Mouse (Mus musculus) activated CD4-positive, CD25-positive, alpha-beta regulatory T cell, adult 4 months (primary cell): Measurements from ENCODE around the gene Fstl4. TPM values are rescaled to one million over a fixed set of nuclear protein-coding genes. Genes with fewer than 3 reads are reported as not detected.
"Not testable (repeated sequence)": the region's sequence is repeated elsewhere in the genome, so short reads cannot be mapped to it uniquely, and the experiment has no call there.

Source experiments
- ATAC-seq: one replicate; pipeline ENCODE4 v1.8.0; 2017
- polyA plus RNA-seq, 2 experiments: library from polyadenylated mRNA; unstranded; fragments of 100-300 nt; shearing (Covaris generic); gene quantifications; one replicate each; pipeline ENCODE4 v1.2.1; 2017

The Fstl4 gene
- polyA plus RNA-seq, 2 experiments from 2014 or later = not detected

- ATAC-seq = no peak
These were observed 375.8 kb downstream of the Fstl4 start for GRCm38 (mm10) chr11:53140196-53140595.

DNA sequence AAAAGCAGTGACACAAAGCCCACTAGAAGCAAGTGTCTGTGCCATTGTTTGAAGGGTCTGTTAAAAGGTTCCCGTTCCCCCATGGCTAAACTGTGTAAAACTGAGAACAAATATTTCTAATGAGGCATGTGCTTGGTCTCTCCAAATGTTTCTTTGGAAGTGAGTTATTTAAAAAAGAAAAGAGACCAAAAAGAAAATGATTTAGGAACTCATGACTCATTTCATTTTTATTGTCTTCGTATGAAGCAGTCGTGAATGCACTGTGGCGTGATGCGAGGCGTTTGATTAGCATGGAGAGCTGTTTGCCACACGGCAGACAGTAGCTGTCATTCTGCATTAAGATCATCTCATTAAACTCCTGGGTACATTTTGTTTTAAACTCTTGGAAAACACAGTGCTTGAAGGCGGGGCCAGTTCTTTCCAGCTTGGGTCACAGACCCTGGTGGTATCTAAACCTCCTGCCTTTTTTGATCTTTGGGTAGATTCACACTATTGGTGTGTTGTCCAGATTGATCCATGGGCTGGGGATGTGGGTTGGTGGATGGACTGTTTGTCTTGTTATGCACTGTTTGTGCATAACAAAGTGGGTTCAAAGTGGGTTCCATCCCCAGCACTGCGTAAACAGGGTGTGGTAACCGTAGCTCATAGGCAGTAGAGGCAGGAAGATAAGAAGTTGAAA lies 376.4 kb downstream of the Fstl4 start:
- no peak for ATAC-seq

DNA sequence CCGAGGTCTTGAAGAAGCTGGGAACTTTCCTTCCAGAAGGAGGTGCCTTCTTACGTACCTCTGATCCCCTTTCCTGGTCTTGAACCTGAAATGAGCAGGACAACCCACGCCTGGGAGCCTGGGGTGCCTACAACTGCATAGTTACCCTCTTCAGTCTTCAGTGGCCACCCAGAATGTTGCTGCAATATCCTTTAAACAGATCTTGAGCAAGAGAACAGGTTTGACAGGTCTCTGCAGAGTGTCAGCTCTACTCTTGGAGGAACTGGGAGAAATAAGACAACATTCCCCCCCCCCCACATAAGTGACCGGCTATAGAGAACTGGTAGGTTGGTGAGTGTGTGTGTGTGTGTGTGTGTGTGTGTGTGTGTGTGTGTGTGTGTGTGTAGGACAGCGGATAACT lies 379.1 kb downstream of the Fstl4 start:
- ATAC-seq = no peak

DNA sequence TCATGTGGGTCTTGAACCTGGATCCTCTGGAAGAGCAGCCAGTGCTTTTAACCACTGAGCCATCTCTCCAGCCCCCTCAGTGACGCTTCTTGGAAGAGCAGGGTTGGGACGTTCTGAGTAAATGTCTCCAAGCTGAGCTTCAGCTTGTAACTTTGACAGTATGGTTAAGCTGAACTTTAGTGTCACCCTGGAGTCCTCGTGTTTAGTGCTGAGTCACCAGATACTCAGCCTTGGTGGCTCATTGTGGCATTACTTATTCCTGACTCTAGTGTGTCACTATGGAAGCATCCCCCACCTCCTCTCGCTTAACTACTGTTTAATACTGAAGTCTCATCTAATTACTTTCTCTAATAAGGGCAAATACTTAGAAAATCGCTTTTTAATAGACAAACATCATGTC lies 380.1 kb downstream of the Fstl4 start:
- no peak for ATAC-seq

DNA sequence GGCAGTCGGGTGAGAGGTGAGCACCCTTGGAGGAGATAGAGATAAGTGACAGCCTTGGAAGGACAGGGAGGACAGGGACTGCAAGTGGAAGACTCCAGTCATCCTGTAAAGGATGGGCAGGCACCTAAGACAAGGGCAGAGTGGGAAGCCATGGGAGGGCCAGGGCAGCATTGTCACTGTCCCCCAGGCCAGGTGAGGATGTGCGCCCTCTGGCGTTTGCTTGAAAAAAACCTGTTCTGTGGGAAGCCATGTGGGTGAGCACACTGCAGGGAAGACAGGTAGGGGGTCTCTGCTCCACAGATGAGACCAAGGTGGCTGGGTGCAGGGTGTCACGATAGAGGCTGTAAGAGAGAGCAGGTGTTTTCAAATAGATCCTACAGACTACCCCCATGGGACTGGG lies 381.9 kb downstream of the Fstl4 start:
- ATAC-seq = no peak

DNA sequence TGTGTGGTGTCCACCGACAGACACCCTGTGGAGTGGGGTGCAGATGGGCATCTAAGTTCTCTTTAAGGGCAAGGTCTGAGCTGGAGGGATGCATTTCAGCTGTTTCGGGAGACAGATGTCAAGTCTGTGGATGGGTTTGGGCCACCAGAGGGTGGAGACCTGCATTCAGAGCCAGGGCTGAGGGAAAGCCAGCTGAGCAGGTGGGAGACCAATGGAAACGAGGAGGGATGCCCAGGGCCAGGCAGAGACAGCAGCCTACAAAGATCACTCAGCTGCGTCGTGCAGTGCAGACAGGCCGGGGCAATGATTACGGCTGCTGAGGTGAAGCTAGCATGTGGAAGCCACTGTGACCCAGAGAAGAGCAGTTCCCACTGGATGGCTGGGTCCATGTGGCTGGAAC lies 392.0 kb downstream of the Fstl4 start:
- no peak for ATAC-seq

DNA sequence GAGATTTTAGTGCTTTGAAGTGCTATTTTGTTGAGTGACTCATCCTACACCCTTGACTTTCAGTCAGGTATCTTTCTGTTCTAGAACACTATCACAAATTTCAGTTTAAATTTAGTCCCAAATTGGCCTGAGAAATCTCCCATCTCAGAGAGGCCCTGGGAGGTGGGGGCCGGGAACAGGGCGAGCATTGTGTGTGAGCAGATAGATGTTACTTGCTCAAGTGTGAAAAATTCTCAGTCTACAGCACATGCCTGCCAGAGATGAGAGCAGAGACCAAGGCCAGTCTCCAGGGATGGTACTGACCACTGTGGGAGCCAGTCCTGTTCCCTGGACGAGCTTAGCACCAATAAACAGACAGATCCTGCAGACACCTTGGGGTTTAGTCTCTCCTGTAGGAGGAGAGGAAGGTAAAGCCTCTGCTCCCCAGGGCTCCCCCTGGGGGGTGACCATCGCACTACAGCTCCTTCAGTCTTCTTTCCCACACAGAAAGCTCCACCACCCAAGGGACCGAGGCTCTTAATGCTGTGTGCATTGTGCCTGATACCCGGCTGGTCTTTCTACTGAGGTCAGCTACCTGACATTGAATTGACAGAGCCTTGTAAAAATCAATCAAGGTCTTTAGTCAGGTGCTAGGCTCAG lies 393.3 kb downstream of the Fstl4 start:
- ATAC-seq = no peak

DNA sequence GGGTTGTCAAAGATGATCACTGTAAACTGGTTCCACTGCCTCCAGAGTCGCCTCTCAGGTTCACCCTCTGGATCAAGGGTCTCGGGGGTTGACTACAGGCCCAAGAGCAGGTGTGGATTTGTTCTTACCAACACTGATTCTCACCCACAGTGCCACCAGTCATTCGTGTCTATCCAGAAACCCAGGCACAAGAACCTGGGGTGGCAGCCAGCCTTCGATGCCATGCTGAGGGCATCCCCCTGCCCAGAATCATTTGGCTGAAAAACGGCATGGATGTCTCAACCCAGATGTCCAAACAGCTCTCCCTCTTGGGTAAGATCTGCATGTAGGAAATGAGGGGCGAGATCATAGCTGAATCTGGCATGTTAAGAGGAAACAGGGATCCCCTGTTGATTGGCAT lies 398.0 kb downstream of the Fstl4 start:
- no peak for ATAC-seq

DNA sequence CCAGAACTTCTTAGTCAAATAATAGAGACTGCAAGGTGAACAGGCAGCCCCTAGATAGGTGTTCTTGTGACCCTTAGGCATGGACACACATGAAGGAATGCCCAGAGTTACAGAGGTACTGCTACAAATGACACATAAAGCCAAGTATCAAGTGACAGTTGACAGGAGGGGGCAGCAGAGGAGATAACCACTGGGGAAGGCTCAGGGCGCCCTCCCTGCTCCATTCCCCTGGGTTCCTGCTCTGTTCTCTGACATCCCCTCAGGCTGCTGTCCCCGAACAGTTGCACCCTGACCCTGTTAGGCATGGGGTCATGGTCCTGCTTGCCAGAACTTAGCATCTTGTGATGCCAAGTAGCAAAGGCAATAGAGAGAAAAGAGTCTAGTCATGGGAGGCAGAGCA lies 402.0 kb downstream of the Fstl4 start:
- ATAC-seq = no peak

- ATAC-seq = no peak
These were observed 417.9 kb downstream of the Fstl4 start for GRCm38 (mm10) chr11:53182177-53182852.

GRCm38 (mm10) chr11:53182858-53183257 lies 418.4 kb downstream of the Fstl4 start:
- ATAC-seq = no peak

GRCm38 (mm10) chr11:53184046-53184445 lies 419.6 kb downstream of the Fstl4 start:
- ATAC-seq = no peak

GRCm38 (mm10) chr11:53184698-53185097 lies 420.3 kb downstream of the Fstl4 start:
- ATAC-seq = no peak

GRCm38 (mm10) chr11:53187427-53188140 lies 423.1 kb downstream of the Fstl4 start:
- no peak for ATAC-seq

DNA sequence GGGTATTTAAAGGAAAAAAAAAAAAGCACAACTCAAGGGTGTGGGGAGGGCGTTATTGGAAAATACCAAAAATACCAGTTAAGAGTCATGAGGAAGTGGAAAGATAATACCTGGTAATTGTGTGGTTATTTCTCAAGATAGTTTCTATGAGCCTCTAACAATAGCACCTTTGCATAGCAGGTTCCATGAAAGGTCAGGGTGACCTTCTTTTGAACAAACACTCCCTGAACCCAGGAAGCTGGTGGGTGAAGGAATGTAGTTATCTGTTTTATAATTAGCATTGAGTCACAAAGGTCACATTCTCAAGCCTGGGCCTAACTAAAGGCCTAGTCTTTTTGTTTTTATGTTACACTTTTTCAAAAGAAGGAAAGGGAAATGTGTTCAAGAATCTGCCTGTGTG lies 432.1 kb downstream of the Fstl4 start:
- ATAC-seq = not testable (repeated sequence)

DNA sequence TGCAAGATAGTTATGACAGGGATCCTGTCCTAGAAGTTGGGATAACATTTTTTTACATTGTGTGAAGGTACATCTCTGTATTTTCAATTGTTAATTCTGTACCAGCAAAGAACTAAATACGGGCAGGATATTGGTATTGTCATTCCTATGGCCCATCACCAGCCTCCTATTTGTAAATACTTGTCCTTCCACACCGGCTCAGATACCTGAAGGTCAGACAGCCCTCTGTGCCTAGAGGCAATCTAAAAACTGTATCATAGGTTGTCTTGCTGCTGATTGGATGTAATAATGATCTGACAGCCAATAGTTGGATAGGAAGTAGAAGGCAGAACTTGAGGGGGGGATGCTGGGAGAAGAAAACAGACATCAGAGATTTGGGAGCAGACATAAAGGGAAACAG lies 432.7 kb downstream of the Fstl4 start:
- no peak for ATAC-seq

GRCm38 (mm10) chr11:53202459-53203250 lies 438.2 kb downstream of the Fstl4 start:
- ATAC-seq = no peak

DNA sequence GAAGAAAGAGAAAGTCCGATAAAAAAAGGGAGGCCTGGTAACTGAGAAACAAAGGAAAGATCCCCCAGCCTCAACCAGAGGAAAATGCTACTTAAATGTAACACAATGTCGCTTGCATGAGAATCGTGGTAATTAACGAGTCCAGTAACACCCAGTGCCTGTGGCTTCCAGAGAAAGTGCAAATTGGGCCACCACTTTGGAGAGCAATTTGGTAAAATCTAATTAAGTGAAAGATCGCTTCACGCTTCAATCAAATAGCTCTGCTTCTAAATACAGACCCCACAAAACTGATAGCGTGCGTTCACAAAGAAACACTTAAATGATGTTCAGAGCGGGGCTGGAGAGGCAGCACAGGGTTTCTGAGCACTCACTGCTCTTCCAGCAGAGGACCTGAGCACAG lies 446.4 kb downstream of the Fstl4 start:
- ATAC-seq = no peak

GRCm38 (mm10) chr11:53229011-53229410 lies 464.6 kb downstream of the Fstl4 start:
- ATAC-seq = no peak

DNA sequence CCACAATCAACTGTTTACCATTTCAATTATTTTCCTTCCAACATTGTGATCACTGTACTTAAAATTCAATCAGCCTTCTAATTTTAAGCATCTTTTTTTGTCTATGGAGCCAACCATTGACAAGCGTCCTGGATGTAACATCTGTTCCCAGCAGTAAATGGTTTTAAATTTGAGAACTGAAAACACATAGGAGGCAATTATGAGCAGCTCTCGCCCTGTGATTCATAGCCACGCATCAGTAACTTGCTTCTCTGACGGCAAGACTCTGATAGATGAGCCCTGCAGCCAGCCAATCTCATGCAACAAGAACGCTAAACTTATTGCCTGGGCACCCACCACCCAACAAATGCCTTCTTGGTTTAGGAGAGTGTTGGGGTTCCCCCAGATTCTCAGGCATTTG lies 467.4 kb downstream of the Fstl4 start:
- no peak for ATAC-seq

- ATAC-seq = no peak
These were observed 469.2 kb downstream of the Fstl4 start for GRCm38 (mm10) chr11:53233590-53233989.
